Mouse (Mus musculus) small intestine, adult 2 months (tissue): Measurements from ENCODE around the gene Gm10338. TPM values are rescaled to one million over a fixed set of nuclear protein-coding genes. Genes with fewer than 3 reads are reported as not detected.
"Not testable (repeated sequence)": the region's sequence is repeated elsewhere in the genome, so short reads cannot be mapped to it uniquely, and the experiment has no call there.

Experiments
- H3K27ac ChIP-seq: fragments of 200-500 bp; 2 replicates; pipeline ENCODE4 v1.5.1; 2012; ENCODE audit warnings: low read depth, low read length, control low read depth, inconsistent platforms; ENCODE audit not compliant: insufficient read depth
- H3K27me3 ChIP-seq: fragments of 200-500 bp; 2 replicates; pipeline ENCODE4 v1.6.1; 2012; ENCODE audit warnings: mild to moderate bottlenecking, moderate library complexity, low read length, inconsistent platforms; ENCODE audit not compliant: control insufficient read depth, insufficient read depth
- H3K36me3 ChIP-seq: fragments of 200-500 bp; 2 replicates; pipeline ENCODE4 v1.6.1; 2012; ENCODE audit warnings: mild to moderate bottlenecking, low read length, control low read depth, inconsistent platforms; ENCODE audit not compliant: control insufficient read depth, insufficient read depth
- H3K4me1 ChIP-seq: fragments of 200-500 bp; 2 replicates; pipeline ENCODE4 v1.6.1; 2012; ENCODE audit warnings: low read length, inconsistent platforms, mixed read lengths; ENCODE audit not compliant: control insufficient read depth, insufficient read depth, insufficient read length
- H3K4me3 ChIP-seq: fragments of 200-500 bp; 2 replicates; pipeline ENCODE4 v1.5.1; 2012; ENCODE audit warnings: low read depth, mild to moderate bottlenecking, control low read depth, inconsistent platforms, low read length, moderate library complexity
- WGBS: fragments of 180-500 bp; shearing (Covaris S2); methylation state at CpG from one replicate; pipeline ENCODE4 v1.1.7; 2018; 5-methylcytosine and 5-hydroxymethylcytosine counted together
- polyA plus RNA-seq: library from polyadenylated mRNA; depleted of rRNA; stranded (reverse); fragments of >200 nt; gene quantifications from 2 replicates; pipeline ENCODE4 v1.2.3, GENCODE M21; 2012; rRNA removed

Gm10338 gene
- not detected in 2 replicates for polyA plus RNA-seq

DNA sequence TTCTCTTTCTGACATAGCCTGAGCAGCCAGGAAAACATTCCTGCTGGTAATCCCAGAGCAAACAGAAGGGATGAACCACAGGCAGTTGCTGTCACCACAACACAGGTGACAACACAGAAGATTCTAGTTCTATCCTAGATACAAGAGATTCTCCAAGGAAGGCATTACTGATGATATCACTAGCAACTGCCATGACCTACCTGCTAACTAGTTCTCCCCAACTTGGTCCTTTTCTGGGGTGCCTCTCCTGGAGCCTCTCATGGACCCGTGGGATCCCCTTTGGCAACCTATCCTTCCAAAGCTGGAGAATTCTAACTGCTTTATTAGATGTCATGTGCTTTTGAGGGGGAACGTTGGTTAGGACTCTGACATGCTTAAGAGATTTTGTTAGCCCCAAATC, at the start of gene Gm10338:
Gene Gm10338, minus strand, starts transcription at position 101 of the 400 bp plus-strand sequence.
- H3K36me3 ChIP-seq, H3K4me1 ChIP-seq, H3K27ac ChIP-seq, H3K27me3 ChIP-seq, H3K4me3 ChIP-seq: not testable (repeated sequence)
- WGBS = no CpG with 5 or more reads among the region's 2 CpGs

DNA sequence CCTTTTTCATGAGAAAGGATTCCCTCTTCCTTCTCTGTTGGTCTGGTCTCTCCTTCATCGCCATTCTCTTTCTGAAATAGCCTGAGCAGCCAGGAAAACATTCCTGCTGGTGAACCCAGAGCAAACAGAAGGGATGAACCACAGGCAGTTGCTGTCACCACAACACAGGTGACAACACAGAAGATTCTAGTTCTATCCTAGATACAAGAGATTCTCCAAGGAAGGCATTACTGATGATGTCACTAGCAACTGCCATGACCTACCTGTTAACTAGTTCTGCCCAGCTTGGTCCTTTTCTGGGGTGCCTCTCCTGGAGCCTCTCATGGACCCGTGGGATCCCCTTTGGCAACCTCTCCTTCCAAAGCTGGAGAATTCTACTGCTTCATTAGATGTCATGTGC, 48.5 kb upstream of the Gm10338 start, which contains the start of gene Gm10128:
Gene Gm10128, minus strand, starts transcription at position 101 of the 400 bp plus-strand sequence.
- H3K4me3 ChIP-seq, H3K27me3 ChIP-seq, H3K4me1 ChIP-seq, H3K27ac ChIP-seq, H3K36me3 ChIP-seq: not testable (repeated sequence)
- WGBS = no CpG with 5 or more reads among the region's 2 CpGs

DNA sequence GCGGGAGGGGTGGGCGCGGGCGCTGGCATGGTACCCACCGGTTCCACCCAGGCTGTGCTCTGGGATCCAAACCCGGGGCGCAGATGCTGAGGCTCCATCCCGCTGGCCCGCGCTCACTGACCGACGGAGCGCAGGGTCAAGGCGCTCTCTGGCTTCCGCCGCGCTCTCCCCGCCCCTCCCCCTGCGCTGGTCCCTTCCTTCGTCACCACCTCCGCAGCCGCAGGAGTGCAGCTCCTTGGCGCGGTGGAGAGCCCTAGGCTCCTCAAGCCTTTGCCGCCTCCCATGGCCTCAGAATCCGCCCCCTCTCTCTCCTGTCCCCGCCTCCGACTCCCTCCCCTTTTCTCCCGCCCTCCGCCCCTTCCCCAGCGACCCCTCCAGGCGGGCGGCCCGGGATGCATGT, 27.0 kb downstream of the Gm10338 start, which contains the start of gene Gm3558:
Gene Gm3558, minus strand, starts transcription at position 185 of the 400 bp plus-strand sequence.
- H3K4me1 ChIP-seq, H3K36me3 ChIP-seq, H3K27ac ChIP-seq, H3K27me3 ChIP-seq: not testable (repeated sequence)
- 0 out of 2 replicates have a peak within 1 kb of the TSS, but pooled peaks have one; percentile 31 for H3K4me3 ChIP-seq
- 0% methylated on average over 5 of the region's 34 CpGs for WGBS

- H3K4me3 ChIP-seq = 0 out of 2 replicates have a peak overlapping the region, but pooled peaks have one; percentile 31
- H3K27ac ChIP-seq, H3K4me1 ChIP-seq, H3K27me3 ChIP-seq, H3K36me3 ChIP-seq: not testable (repeated sequence)
- 2% methylated on average over 22 of the region's 27 CpGs for WGBS
These were observed 27.5 kb downstream of the Gm10338 start for GRCm38 (mm10) chr14:7567890-7568289.

DNA sequence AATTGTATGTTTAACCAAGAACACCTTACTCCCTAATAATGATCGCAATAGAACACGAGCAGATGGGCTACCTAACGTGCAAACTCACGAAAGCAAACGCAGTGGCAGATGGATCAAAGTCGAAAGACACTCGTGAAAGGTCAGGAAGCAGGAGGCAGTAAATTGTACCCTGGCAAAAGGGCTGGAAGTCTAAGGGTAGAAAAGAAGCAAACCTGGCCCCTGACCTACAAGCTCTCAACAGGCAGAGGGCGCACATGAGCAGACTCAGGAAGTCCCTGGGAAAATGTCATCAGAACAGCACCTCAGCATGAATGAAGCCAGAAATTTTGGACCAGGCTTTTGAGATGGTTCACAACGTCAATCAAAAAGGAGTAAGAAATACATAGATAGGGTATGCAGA, 28.1 kb downstream of the Gm10338 start:
- not testable (repeated sequence) for H3K27ac ChIP-seq, H3K27me3 ChIP-seq, H3K36me3 ChIP-seq, H3K4me3 ChIP-seq, H3K4me1 ChIP-seq
- 8% methylated on average over 8 of the region's 9 CpGs for WGBS

Other genes starting within 250 kb of the Gm10338 start
- not detected in 2 replicates for gene Gm8374, start 230.5 kb downstream of the Gm10338 start, polyA plus RNA-seq
- not detected in 2 replicates for gene Gm3755, start 144.7 kb downstream of the Gm10338 start, polyA plus RNA-seq
- gene Gm3752, start 111.8 kb downstream of the Gm10338 start, polyA plus RNA-seq = not detected in 2 replicates
- gene Gm3558, start 27.0 kb downstream of the Gm10338 start, polyA plus RNA-seq = not detected in 2 replicates
- not detected in 2 replicates for gene Gm10128, start 48.4 kb upstream of the Gm10338 start, polyA plus RNA-seq
- 0.61 TPM in 1 of 2 replicates, not detected in the other for gene Gm26661, start 196.0 kb upstream of the Gm10338 start, polyA plus RNA-seq
- 28.6 and 54.8 TPM in 2 replicates for gene Flnb, start 222.4 kb upstream of the Gm10338 start, polyA plus RNA-seq